Mouse (Mus musculus) hindbrain, postnatal 0 days (tissue): ENCODE results near the gene Rps6. TPM values are rescaled to one million over a fixed set of nuclear protein-coding genes. Genes with fewer than 3 reads are reported as not detected.

ENCODE experiments used
- ATAC-seq: fragments of 200-750 bp; cut with Nextera tagmentation; 2 replicates; pipeline ENCODE4 v1.8.0; 2017; ENCODE audit warnings: mild to moderate bottlenecking, moderate TSS enrichment, moderate library complexity
- DNase-seq: peaks from one replicate; pipeline ENCODE4 v3.0.0-alpha.2; 2015; ENCODE audit warnings: low spot score
- H3K27ac ChIP-seq: fragments of 300-500 bp; sonication (generic); 2 replicates; pipeline ENCODE4 v1.5.1; 2014; ENCODE audit warnings: mild to moderate bottlenecking
- H3K27me3 ChIP-seq: fragments of 300-500 bp; sonication (generic); 2 replicates; pipeline ENCODE4 v1.6.1; 2014; ENCODE audit warnings: low read length, mixed read lengths; ENCODE audit not compliant: insufficient read depth
- H3K36me3 ChIP-seq: fragments of 300-500 bp; sonication (generic); 2 replicates; pipeline ENCODE4 v1.6.1; 2014; ENCODE audit warnings: low read length, mixed read lengths; ENCODE audit not compliant: insufficient read depth
- H3K4me1 ChIP-seq: fragments of 300-500 bp; sonication (generic); 2 replicates; pipeline ENCODE4 v1.6.1; 2014; ENCODE audit warnings: antibody characterized with exemption, low read length, mixed read lengths; ENCODE audit not compliant: insufficient read depth
- H3K4me2 ChIP-seq: fragments of 300-500 bp; sonication (generic); 2 replicates; pipeline ENCODE4 v1.6.1; 2014; ENCODE audit warnings: low read depth, mild to moderate bottlenecking, low read length, moderate library complexity, mixed read lengths
- H3K4me3 ChIP-seq: fragments of 300-500 bp; sonication (generic); 2 replicates; pipeline ENCODE4 v1.5.1; 2014; ENCODE audit warnings: low read length
- H3K9ac ChIP-seq: fragments of 300-500 bp; sonication (generic); replicated peaks from 2 replicates; pipeline ENCODE4 v1.6.1; 2014; ENCODE audit warnings: mild to moderate bottlenecking, low read length, moderate library complexity, mixed read lengths
- H3K9me3 ChIP-seq: fragments of 300-500 bp; sonication (generic); 2 replicates; pipeline ENCODE4 v1.6.1; 2016; ENCODE audit warnings: low read length, mixed read lengths
- CTCF ChIP-seq: IDR thresholded peaks from 2 replicates; pipeline ENCODE4 v1.5.1; 2016; ENCODE audit warnings: antibody characterized with exemption, control low read depth, low read depth
- WGBS: fragments of 180-500 bp; shearing (Covaris S2); extraction: QIAGEN DNeasy Blood & Tissue Kit; methylation state at CpG from one replicate; pipeline ENCODE4 v1.1.7; 2014; 5-methylcytosine and 5-hydroxymethylcytosine counted together
- polyA plus RNA-seq: library from polyadenylated mRNA; unstranded; fragments of >200 nt; fragmentation: Nextera tagmentation; extraction: Ambion mirVana; gene quantifications from 2 replicates; pipeline ENCODE4 v1.2.1, GENCODE M21; 2015
- total RNA-seq: library from RNA; depleted of rRNA; stranded (reverse); fragments of >200 nt; gene quantifications from 2 replicates; pipeline ENCODE4 v1.2.3, GENCODE M21; 2014

Rps6 gene
- total and polyA plus RNA-seq, 2 experiments from 2014 or later, result 338 to 805 TPM

GRCm38 (mm10) chr4:86886160-86886878, 29.1 kb upstream of the Rps6 start:
- peak overlapping the region; percentile 42 for H3K4me2 ChIP-seq
- H3K27ac ChIP-seq, result no peak overlapping the region
- H3K4me1 ChIP-seq, result no peaks in the 10 kb centered on the region
- no peaks in the 10 kb centered on the region for H3K9me3 ChIP-seq
- WGBS, result 49% methylated on average over 18 of the region's 18 CpGs
- no peak for TF ChIP-seq CTCF
- peak overlapping the region; percentile 8 for H3K4me3 ChIP-seq
- no peaks in the 10 kb centered on the region for H3K27me3 ChIP-seq
- DNase-seq (no peak), ATAC-seq (no peak)
- H3K9ac ChIP-seq, result no peak overlapping the region
- H3K36me3 ChIP-seq, result no peaks in the 10 kb centered on the region

- DNase-seq (no peak), ATAC-seq (no peak)
- Histone ChIP-seq H3K4me2 (peak overlapping the region; percentile 42), H3K4me3 (peak overlapping the region; percentile 8), H3K27me3 (no peaks in the 10 kb centered on the region), H3K9me3 (no peaks in the 10 kb centered on the region), H3K27ac (no peak overlapping the region), H3K4me1 (no peaks in the 10 kb centered on the region), H3K9ac (no peak overlapping the region), H3K36me3 (no peaks in the 10 kb centered on the region)
- TF ChIP-seq CTCF, result no peak
- 59% methylated on average over 12 of the region's 12 CpGs for WGBS
These were observed 28.6 kb upstream of the Rps6 start for GRCm38 (mm10) chr4:86885790-86886159.

- TF ChIP-seq CTCF, result peak; percentile 49
- no peaks in the 10 kb centered on the region for H3K27me3 ChIP-seq
- DNase-seq (peak; percentile 25), ATAC-seq (no peak)
- no peaks in the 10 kb centered on the region for H3K4me1 ChIP-seq
- H3K9me3 ChIP-seq, result no peaks in the 10 kb centered on the region
- no peak overlapping the region for H3K4me3 ChIP-seq
- 41% methylated on average over 4 of the region's 4 CpGs for WGBS
- H3K9ac ChIP-seq, result no peak overlapping the region
- H3K4me2 ChIP-seq, result no peak overlapping the region
- H3K27ac ChIP-seq, result no peak overlapping the region
- no peaks in the 10 kb centered on the region for H3K36me3 ChIP-seq
These were observed 27.7 kb upstream of the Rps6 start for GRCm38 (mm10) chr4:86884945-86885344.

GRCm38 (mm10) chr4:86882413-86882812, 25.2 kb upstream of the Rps6 start:
- no peak overlapping the region for H3K27ac ChIP-seq
- no peaks in the 10 kb centered on the region for H3K4me1 ChIP-seq
- ATAC-seq, result no peak
- H3K9me3 ChIP-seq, result no peaks in the 10 kb centered on the region
- H3K9ac ChIP-seq, result no peak overlapping the region
- no peak for TF ChIP-seq CTCF
- no peak for DNase-seq
- H3K27me3 ChIP-seq, result no peaks in the 10 kb centered on the region
- no peak overlapping the region for H3K4me2 ChIP-seq
- H3K36me3 ChIP-seq, result no peaks in the 10 kb centered on the region
- 50% methylated on average over 2 of the region's 2 CpGs for WGBS
- H3K4me3 ChIP-seq, result no peak overlapping the region

- ATAC-seq (no peak), DNase-seq (no peak)
- Histone ChIP-seq H3K36me3 (no peaks in the 10 kb centered on the region), H3K4me3 (no peak overlapping the region), H3K9ac (no peak overlapping the region), H3K9me3 (no peaks in the 10 kb centered on the region), H3K27me3 (no peaks in the 10 kb centered on the region), H3K27ac (no peak overlapping the region), H3K4me1 (no peaks in the 10 kb centered on the region), H3K4me2 (no peak overlapping the region)
- WGBS, result 89% methylated on average over 4 of the region's 4 CpGs
- TF ChIP-seq CTCF, result no peak
These were observed 24.0 kb upstream of the Rps6 start for GRCm38 (mm10) chr4:86881178-86881577.

GRCm38 (mm10) chr4:86879477-86879876, 22.3 kb upstream of the Rps6 start:
- Histone ChIP-seq H3K4me3 (no peak overlapping the region), H3K27me3 (no peaks in the 10 kb centered on the region), H3K9me3 (no peaks in the 10 kb centered on the region), H3K4me1 (no peaks in the 10 kb centered on the region), H3K4me2 (no peak overlapping the region), H3K27ac (no peak overlapping the region), H3K9ac (no peak overlapping the region), H3K36me3 (no peaks in the 10 kb centered on the region)
- ATAC-seq (no peak), DNase-seq (no peak)
- 96% methylated on average over 2 of the region's 2 CpGs for WGBS
- no peak for TF ChIP-seq CTCF

GRCm38 (mm10) chr4:86874146-86874847, 17.1 kb upstream of the Rps6 start, which contains the start of gene Acer2:
Gene Acer2, plus strand, starts transcription at chr4:86874396.
- Histone ChIP-seq H3K9ac (peak within 1 kb of the TSS; percentile 53), H3K4me3 (peak within 1 kb of the TSS; percentile 65), H3K27me3 (no peaks in the 10 kb centered on the region), H3K4me2 (peak within 1 kb of the TSS; percentile 97), H3K4me1 (no peaks in the 10 kb centered on the region), H3K9me3 (no peaks in the 10 kb centered on the region), H3K27ac (no peak within 1 kb of the TSS), H3K36me3 (no peaks in the 10 kb centered on the region)
- ATAC-seq (peak; percentile 88), DNase-seq (peak; percentile 74)
- no peak for TF ChIP-seq CTCF
- 1% methylated on average over 54 of the region's 60 CpGs for WGBS
